Mouse (Mus musculus) gastrocnemius, postnatal 14 days (tissue): ENCODE results near the gene Fkbp5. TPM values are rescaled to one million over a fixed set of nuclear protein-coding genes. Genes with fewer than 3 reads are reported as not detected.
"Not testable (repeated sequence)": the region's sequence is repeated elsewhere in the genome, so short reads cannot be mapped to it uniquely, and the experiment has no call there.

Experiments
- DNase-seq: peaks from one replicate; pipeline ENCODE4 v3.0.0; 2021; ENCODE audit warnings: mixed read lengths
- intact Hi-C: fragments of 180-260 bp; cut with DNase I; formaldehyde crosslinking; loops from one replicate; pipeline ENCODE4 v1.15.1; 2025; ENCODE audit warnings: low total_unique reads
- total RNA-seq, 2 experiments: library from RNA; stranded (reverse); gene quantifications; 2 replicates each; pipeline ENCODE4 v1.2.3; 2021

Fkbp5 gene
- total RNA-seq, 2 experiments from 2014 or later = 9.2 to 104 TPM

DNA sequence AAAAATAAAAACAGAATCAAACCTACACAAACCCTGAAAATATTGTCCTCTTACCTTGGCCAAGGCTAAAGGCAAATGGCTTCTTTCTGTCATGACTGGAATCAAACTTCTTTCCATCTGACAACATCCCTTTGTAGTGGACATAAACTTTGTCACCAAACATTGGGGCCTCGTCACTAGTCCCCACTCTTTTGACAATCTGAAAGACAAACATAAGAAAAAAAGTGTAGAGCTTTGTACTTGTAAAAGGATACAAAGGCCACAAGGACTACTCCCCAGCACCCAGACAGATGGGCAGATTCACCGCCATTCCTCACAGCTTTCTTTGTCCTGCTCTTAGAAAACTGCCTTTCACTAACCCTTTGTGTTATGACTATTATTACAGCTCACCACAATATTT is 79.4 kb downstream of the Fkbp5 start:
- intact Hi-C loops = no loop called here
- DNase-seq = no peak

DNA sequence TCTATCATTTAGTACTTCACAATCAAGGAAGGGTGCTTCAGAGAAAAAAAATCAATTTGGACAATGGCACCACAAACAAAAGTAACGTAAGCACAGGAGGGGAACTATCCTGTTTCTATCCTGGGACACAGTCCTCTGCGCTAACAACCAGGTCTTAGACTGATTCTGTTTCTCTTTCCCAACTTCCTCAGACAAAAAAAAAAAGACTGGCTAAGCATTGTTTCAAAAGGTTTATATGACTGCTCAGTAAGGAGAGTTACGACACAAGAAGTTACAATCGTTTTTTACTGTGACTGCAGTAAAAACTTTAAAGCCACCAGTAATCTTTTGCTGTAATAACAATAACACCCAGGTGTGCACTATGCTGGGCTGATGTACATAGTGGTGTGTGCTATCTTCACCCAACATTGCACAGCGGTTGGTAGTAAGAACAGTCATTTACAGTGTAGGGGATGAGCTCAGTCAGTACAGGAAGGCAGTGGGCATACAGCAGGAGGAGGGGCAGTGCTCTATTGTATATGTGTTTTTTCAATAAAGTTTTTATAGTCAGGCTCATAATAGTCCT is 82.3 kb downstream of the Fkbp5 start:
- intact Hi-C loops = no loop called here
- DNase-seq = no peak

DNA sequence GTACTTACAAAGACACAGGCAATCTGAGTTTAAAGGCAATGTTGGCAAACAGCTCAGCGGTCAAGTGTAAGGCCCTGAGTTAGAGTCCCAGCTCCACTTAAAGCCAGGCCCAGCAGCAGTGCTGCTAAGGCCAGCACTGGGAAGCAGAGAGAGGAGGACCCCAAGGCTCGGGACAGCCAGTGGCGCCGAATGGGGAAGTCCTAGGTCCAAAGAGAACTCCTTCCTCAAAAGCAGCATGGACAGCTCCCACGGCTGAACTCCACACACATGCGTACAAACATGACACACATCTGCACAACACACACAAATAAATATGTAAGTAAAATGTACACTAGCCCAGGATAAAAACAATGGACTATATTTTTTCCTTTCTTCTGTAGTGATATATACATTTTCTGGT is 84.3 kb downstream of the Fkbp5 start:
- intact Hi-C loops = no loop called here
- no peak for DNase-seq

DNA sequence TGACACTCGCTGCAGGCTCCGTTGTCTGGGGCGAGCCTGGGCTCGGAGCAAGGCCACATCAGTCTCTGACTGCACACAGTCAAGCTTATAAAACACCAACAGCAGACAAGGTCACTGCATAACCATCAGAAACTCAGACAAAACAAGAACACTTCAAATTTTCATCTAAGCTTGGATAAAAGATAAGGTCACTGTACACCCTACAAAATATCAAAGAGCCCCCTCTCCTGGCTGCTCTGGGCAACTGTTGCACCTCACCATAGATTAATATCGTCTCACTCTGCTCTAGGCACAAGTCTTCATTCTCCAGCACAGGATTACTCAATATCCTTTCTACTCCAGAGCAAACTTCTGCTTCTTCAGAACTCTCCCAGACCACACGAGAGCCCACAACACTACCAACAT is 85.4 kb downstream of the Fkbp5 start:
- no peak for DNase-seq
- intact Hi-C loops = no loop called here

DNA sequence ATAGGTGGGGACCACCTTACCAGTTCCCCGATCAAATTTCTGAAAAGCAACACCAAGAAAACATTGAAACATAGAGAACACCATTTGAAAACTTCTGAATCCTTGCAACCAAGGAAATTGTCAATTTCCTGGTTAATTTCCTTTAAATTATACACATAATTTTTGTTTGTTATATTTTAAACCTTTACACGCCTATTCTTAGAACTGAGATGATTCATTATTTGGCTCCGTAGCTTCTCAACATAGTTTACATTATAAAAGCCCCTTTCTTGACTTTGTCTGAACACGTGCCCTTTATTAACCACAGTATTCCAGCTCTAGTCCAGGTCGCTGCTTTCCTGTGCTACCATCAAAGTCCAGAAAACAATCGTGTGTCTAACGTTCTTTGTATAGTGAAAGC is 86.3 kb downstream of the Fkbp5 start:
- DNase-seq = no peak
- intact Hi-C loops = no loop called here

DNA sequence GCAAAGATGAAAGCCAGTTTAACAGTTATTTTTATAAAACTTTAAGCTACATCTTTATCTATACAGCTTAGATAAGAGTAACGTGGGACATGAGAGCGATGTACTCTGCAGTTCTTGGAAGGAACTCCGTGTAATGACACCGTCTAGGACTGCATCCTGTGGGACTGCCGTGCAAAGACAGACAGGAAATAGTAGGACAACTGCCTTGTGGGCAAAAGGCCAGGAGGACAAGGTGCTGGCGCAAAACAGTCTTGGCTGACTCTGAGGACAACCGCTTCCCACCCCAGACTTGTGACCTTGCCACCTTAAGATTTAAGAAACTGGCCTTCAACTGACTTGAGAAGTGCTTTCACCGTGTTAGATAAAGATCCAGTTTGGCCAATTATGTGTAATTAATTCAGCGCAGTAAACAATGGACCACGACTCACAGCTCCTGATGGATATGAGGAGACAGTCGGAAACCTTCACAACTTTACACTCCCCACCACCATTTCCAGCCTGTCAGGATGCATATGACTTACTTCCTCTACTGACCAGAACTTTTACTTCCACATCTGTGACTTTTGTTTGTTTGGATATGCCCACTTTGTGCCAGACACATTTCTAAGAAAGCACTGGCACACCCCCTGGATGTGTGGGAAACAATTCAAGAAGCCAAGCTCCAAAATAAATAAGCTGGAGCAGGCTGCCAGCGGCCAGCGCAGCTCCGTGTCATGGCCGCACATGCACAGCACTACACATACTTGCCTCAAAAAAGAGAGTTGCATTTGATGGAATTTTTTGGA is 88.7 kb downstream of the Fkbp5 start:
- intact Hi-C loops = no loop called here
- peak; percentile 52 for DNase-seq

DNA sequence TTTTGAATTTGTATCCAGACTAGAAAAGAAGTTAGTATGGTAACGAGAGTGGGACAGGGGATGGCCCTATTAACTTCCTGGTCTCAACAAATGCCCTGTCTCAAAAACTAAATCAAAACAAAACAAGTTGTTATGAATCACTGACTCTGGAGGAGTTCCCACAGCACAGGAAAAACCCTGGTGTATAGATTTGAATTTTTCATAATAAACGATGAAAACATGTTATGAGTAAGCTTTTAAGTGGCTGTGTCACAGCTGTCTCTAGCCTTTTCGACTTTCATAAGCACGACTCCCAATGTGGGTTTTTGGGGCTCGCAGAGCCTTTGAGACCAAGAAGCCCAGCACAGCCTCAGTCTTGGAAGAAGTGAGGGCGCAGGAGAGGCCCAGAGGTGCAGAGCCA is 89.7 kb downstream of the Fkbp5 start:
- intact Hi-C loops = no loop called here
- no peak for DNase-seq

DNA sequence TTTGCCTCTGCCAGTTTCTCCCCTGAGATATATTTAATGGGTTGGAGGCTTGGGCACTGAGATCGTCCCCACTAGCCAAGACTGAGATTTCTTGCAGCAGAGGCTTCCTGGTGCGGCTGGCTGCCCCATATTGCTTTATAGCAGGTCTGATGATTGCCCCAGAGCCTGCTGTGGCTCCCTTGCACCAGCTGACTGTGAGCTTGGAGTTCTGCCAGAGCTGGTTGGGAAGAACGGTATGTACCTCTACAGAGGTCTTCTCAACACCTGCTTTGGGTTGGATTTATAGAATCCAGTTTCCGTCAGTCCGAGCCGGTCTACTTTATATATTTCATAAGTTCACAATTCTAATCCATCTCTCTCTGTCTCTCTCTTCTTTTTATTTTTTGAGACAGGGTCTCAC is 93.0 kb downstream of the Fkbp5 start:
- DNase-seq = no peak
- intact Hi-C loops = no loop called here

DNA sequence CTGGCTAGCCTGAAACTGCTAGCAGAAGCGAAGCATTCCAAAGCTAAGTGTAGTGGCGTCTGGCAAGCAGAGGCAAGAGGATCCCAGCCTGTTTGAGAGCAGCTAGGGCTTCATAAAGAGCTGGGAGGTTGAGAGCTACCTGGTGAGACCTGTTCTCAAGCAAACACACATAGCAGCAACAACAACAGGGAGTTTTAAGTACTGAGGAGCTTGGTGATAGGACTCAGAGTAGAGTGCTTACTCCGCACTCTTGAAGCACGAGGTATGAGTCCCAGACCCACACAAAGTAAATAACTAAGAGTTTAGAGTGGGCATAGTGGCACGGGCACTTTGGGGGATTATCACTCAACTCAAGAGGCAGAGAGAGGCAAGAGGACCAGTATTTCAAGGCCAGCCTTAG is 96.3 kb downstream of the Fkbp5 start:
- intact Hi-C loops = no loop called here
- DNase-seq = no peak

DNA sequence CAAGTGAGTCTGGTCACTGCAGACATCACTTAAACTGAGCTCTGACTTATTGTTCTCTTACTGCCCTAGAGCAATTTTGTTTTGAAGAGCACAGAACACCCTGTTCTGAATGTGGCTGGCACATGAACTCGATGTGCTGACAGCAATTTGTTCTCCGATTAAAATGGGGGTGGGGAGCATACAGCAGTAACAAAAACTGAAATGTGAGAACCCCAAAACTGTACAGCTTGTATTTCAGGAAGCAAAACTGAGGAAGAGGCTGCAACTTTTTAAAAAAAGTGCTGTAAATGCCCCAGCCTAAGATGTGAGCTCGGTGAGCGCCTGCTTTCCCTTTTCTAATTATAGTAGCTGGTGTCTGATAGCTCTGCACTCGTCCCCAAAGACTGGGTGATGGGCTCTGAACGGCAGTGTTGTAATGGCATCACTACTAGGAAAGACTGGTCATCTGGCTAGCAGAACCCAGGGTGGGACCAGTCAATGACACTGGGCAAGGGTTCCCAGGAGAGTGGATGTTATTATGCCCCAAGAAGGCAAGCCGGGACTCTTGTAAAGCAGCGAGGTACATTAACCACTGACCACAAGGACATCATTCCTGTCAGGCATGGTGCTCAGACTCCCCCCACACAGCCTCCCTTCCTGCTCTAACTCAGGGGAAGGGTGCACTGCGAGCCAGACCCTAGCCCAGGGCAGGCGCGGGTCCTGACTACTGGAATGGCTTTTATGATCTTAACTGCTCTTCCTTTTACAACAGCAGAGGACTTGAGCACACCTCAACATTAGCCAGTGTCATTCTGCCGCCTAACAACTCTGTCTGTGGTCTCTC is 96.9 kb downstream of the Fkbp5 start:
- intact Hi-C loops = no loop called here
- peak; percentile 25 for DNase-seq

DNA sequence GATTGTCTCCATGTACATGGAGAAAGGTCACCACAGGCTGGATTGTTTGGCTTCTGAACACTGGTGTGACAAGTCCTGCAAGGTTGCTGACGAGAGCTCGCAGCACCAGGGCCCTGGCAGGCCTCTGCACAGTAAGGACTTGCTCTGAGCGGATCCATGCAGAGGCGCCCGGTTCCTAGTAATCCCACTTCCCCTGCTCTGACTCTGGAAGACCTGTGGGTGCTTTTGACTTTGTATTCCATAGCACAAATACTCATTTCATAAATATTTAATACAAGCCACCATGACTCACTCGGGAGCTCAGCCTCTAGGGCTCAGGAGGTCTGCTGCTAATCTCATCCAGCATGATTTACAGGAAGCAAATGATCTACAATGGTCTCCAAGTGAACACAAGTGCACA is 97.7 kb downstream of the Fkbp5 start:
- intact Hi-C loops = no loop called here
- no peak for DNase-seq

DNA sequence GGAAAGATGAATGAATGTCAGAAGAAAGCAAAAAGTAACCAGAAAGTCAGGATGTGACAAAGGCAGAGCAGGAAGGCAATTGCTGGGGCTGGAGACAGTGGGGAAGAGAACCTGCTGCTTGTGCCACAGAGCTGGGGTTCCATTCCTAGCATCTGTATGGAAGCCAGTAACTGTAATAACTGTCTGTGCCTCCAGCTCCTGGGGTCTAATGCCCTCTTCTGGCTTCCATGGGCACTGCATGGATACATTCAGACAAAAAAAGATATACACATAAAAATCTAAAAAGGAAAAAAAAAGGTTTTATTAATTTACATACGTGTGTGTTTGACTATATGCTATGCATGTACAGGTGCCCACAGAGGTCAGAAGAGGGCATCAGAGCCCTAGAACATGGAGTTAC is 98.4 kb downstream of the Fkbp5 start:
- DNase-seq = no peak
- intact Hi-C loops = no loop called here

DNA sequence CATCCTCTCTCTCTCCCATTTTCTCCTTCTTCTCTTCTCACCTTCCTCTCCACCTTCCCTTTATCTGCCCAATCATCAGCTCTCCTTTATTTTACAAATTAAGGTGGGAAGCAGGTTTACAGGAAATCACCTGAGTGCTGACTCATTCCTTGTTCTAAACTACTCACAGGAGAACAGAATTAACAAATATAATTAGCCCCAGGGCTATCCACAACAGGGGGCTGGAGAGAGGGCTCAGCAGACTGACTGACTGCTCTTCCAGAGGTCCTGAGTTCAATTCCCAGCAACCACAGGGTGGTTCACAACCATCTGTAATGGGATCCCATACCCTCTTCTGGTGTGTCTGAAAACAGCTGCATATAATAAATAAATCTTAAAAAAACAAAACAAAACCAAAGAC is 98.8 kb downstream of the Fkbp5 start:
- intact Hi-C loops, DNase-seq: not testable (repeated sequence)

DNA sequence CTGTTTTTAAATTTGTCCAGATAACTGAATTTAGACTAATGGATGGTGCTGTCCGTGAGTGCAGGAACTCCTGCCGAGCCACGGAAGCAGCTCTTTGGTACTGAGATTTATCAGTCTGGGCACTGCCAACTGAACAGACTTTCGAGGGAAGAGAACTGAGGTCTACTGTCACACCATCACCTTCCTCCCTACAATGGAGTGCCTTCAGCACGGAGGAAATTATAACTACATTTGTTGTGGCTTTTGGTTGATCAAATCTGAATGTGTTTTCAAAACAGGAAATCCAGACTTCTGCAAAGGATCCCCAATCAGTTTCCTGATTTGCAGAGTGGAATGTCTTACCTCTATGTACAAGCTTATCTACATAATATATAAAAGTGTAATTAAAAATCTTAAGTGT is 99.6 kb downstream of the Fkbp5 start:
- no peak for DNase-seq
- intact Hi-C loops = no loop called here

DNA sequence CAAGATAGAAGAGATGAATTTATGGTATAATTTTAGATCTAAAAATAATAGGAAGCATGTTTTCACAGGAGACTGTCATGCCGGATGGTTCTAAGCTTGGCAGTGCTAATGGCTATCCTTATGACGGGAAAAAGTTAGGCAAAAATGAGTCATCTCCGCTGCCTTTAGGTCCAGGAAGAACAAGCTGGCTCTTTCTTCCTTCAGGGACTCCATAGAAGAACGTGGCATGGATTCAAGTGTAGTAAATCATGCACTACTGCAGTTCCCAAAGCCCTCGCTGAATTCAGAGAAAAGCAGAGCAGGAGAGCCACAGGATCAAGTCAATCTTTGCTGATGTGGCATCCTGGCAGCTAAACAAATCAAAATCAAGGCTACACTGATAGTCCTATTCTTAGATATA is 102.1 kb downstream of the Fkbp5 start:
- intact Hi-C loops = no loop called here
- no peak for DNase-seq

DNA sequence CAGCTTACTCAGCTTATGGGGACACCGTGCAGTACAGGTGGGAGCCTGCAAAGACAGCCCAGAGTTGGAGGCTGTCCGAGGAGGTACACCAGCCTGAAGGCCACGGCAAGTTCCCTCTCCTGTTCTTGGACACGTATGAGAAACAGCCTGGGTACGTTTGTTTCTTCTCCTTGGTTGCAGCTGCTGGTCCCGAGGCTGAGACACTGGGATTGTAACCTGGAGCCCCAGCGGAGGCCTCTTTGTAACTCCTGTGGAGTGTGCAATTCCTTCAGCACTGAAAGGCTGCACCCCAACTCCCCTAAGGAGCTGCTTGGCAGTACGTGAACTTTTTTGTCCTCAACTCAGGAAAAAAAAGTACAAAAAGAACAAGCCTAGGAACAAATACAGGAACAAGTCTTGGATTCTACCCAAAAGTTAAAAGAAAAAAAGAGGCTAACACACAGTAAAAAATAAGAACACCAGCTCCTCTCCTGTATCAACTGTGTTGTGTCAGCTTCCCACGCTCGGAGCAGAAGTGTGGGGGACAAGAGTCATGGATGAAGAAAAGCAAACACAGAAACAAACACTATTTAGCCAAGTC is 105.9 kb downstream of the Fkbp5 start:
- DNase-seq = no peak
- intact Hi-C loops = no loop called here

DNA sequence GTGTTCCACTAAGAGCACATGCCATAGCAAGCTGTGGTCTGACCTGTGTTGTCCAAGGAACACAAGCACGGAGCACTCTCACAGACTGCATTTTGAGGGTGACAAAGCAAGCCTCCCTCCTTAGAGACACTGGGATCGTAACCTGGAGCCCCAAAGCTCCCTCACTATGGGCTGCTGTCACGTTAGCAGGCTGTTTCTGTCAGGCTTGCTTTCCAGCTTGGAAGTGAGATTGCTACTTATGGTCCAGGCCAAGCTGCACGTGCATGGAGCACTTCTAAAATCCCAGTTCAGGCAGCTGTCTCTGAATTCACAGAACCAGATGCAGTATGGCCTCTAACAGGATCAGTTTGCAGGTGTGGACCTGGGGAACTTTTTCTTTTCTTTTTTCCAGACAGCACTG is 106.6 kb downstream of the Fkbp5 start:
- intact Hi-C loops = no loop called here
- no peak for DNase-seq

DNA sequence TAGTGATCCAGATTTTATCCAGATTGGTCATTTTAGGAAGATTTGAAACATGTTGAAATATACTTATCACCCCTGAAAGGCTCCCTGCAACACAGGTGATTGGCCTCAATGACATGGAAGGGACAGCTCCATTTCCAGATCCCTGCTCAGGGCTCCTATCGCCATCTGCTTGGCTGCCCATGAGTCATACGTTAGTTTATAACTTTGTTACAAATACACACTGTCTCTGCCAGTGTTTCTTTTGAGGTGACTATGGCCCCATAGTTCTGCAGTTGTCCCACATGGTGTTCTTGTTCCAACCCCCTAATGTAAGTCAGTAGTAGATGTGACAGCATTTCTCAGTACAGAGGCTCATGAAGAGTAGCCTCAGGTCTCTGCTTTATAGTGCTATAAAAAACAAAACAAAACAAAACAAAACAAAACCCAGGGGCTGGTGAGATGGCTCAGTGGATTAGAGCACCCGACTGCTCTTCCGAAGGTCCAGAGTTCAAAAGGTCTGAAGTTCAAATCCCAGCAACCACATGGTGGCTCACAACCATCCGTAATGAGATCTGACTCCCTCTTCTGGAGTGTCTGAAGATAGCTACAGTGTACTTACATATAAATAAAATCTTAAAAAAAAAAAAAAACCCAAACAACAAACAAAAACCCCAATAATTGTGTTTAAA is 108.9 kb downstream of the Fkbp5 start:
- no peak for DNase-seq
- intact Hi-C loops = loop anchor here (5.0 to 10.0 kb wide), 2 partner anchors 66 to 119 kb away; no protein-coding TSS in a partner anchor

DNA sequence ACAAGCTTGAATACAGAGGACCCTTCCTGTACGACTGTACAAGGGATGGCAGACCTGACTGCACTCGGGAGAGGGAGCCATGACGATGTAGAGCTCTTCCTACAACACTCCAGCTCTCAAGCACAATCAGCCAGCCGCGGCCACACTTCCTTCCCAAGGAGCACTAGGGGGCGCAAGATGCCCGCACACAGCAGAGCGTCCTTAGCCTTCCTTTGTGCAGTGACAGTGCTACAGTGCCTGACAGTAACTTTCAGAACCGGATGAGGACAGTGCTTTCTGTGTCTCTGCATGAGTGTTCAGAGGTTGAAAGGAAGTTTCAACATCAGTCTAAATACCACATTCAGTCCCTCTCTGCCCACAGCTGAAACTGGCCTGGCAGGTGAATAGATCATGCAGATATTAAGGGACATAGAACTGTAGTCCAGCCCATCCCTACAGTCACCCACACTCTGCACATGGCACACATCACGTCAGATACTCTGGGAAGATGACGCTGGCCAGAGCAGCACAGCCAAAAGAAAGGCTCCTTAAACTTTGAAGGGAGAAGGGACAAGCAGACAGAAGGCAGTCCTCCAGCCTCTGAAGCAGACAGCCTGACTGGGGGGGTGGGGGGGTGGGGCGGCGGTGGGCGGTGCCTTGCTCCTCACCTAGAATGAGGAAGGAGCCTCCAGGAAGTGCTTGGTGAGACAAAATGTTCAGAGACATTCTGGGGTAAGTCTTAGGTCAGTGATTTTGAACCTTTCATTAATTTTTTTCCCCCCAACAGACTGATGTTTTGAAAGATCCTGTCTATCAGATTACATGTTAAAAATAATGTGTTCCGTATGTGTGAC is 109.7 kb downstream of the Fkbp5 start:
- DNase-seq = peak; percentile 82
- intact Hi-C loops = loop anchor here (5.0 to 10.0 kb wide), 2 partner anchors 67 to 120 kb away; no protein-coding TSS in a partner anchor
